18 mouse cellular contexts compared by ENCODE assay signal in the genomic region with DNA sequence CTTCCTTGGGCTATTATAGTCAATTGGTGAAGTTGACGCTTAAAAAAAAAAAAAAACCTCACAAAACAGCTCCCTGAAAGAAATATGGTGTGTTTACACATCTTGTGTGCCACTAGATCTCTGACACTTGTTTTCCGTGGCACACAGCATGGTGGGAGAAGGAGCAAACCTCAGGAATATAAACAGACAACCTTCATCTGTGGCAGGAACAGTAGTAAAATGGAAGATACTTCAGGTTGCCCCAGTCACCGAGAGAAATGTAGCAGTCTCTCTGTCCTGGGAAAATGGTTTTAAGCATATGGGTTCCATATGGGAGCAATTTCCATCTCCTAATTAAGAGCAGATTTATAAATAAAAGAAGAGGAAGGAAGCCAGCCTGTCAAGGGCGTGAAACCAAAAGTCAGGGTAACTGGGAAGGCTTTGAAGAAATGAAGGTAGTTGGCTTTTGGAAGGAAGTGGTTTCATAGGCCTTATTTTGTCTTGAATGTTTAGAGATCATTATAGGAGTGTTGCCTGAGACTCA. TPM values are rescaled to one million over a fixed set of nuclear protein-coding genes. Genes with fewer than 3 reads are reported as not detected.
DNase-seq lines count a peak whose midpoint lies in the region; ATAC-seq lines count a peak whose summit lies in the region.
"Had no signal": no experiment of that assay in that cellular context is flagged by ENCODE, and none has a peak within 500 bp of the region (broad histone marks: within the 10 kb centered on the region; RNA-seq: fewer than 3 reads in every experiment).

No protein-coding gene starts in this region.

- H3K27me3 ChIP-seq in lung, embryonic 16.5 days (ENCODE audit: control insufficient read depth, insufficient read depth, low read depth, low read length): no peaks in the 10 kb centered on the region
- 0 out of 2 replicates have a peak, but pooled peaks cover 2% of the 10 kb centered on the region for H3K27me3 ChIP-seq in limb, embryonic 11.5 days (ENCODE audit: control insufficient read depth, insufficient read depth, low read length)
- H3K27me3 ChIP-seq: limb, embryonic 15.5 days had no signal

- DNase-seq in lung, adult 18-20 months: no peak
- DNase-seq in embryo, embryonic 11.5 days (ENCODE audit: low read depth, low spot score): peak; percentile 4
- DNase-seq in limb, embryonic 11.5 days (ENCODE audit: low spot score): peak; percentile 22
- DNase-seq in cerebellum, postnatal 25 days: no peak
- no peak for DNase-seq in frontal cortex, postnatal 36 days (ENCODE audit: low spot score in 2 of 2)
- DNase-seq in heart, postnatal 25 days (ENCODE audit: low spot score): no peak
- DNase-seq: cerebellum, postnatal 14 days; gastrocnemius, postnatal 25 days; liver, postnatal 0 days; right cerebral cortex, postnatal 14 days had no signal

- H3K4me2 ChIP-seq in lung, embryonic 16.5 days (ENCODE audit: low read depth, low read length): no peak overlapping the region
- H3K4me2 ChIP-seq in limb, embryonic 11.5 days (ENCODE audit: low read depth, severe bottlenecking): no peak overlapping the region
- H3K4me2 ChIP-seq: hindbrain, embryonic 13.5 days; limb, embryonic 15.5 days had no signal

- intact Hi-C loops in heart, postnatal 25 days (cut with DNase I): no loop called here

- no peak overlapping the region for H3K9ac ChIP-seq in lung, embryonic 16.5 days (ENCODE audit: low read length)
- H3K9ac ChIP-seq in limb, embryonic 11.5 days (ENCODE audit: low read length): no peak overlapping the region
- H3K9ac ChIP-seq: hindbrain, embryonic 13.5 days; limb, embryonic 15.5 days; liver, postnatal 0 days had no signal

- H3K36me3 ChIP-seq in lung, embryonic 16.5 days (ENCODE audit: control insufficient read depth, insufficient read depth, low read length): no peaks in the 10 kb centered on the region
- H3K36me3 ChIP-seq in limb, embryonic 11.5 days (ENCODE audit: control insufficient read depth, insufficient read depth, low read length): no peaks in the 10 kb centered on the region
- H3K36me3 ChIP-seq: G1E; hindbrain, embryonic 13.5 days; limb, embryonic 15.5 days had no signal

- WGBS in lung, embryonic 16.5 days: 47% methylated on average over 4 of the region's 4 CpGs
- WGBS in limb, embryonic 11.5 days: 29% methylated on average over 4 of the region's 4 CpGs

- no peaks in the 10 kb centered on the region for H3K4me1 ChIP-seq in lung, embryonic 16.5 days (replicated peaks; ENCODE audit: control insufficient read depth, insufficient read depth, low read length)
- no peaks in the 10 kb centered on the region for H3K4me1 ChIP-seq in limb, embryonic 11.5 days (ENCODE audit: control insufficient read depth, insufficient read depth, low read length)
- H3K4me1 ChIP-seq: hindbrain, embryonic 13.5 days; limb, embryonic 15.5 days; megakaryocyte, embryonic 14.5 days had no signal

- ATAC-seq in lung, embryonic 16.5 days (ENCODE audit: low read depth): peak; percentile 34; the same call in 1 of the 2 replicates
- peak; percentile 57; the same call in 1 of the 2 replicates for ATAC-seq in limb, embryonic 11.5 days (ENCODE audit: insufficient number of reproducible peaks, low FRiP score, low TSS enrichment, low read depth)
- ATAC-seq: CD4-positive, CD25-positive, alpha-beta regulatory T cell, adult 4 months; intestine, postnatal 0 days; liver, postnatal 0 days had no signal

- H3K4me3 ChIP-seq in lung, embryonic 16.5 days (ENCODE audit: low read length): no peak overlapping the region
- H3K4me3 ChIP-seq in limb, embryonic 11.5 days (ENCODE audit: low read depth, low read length): no peak overlapping the region
- H3K4me3 ChIP-seq: hindbrain, embryonic 13.5 days; limb, embryonic 15.5 days; megakaryocyte, embryonic 14.5 days had no signal

- no peaks in the 10 kb centered on the region; the same call in 1 of the 2 replicates for H3K9me3 ChIP-seq in lung, embryonic 16.5 days (ENCODE audit: control insufficient read depth, low read length)
- H3K9me3 ChIP-seq in limb, embryonic 11.5 days (ENCODE audit: control insufficient read depth, low read length): no peaks in the 10 kb centered on the region
- H3K9me3 ChIP-seq: G1E; hindbrain, embryonic 13.5 days; limb, embryonic 15.5 days had no signal

- H3K27ac ChIP-seq in lung, embryonic 16.5 days (ENCODE audit: low read length): peak overlapping the region; percentile 36
- peak overlapping the region; percentile 50 for H3K27ac ChIP-seq in limb, embryonic 11.5 days (replicated peaks; ENCODE audit: low read depth, low read length)
- H3K27ac ChIP-seq: hindbrain, embryonic 13.5 days; kidney, postnatal 0 days; limb, embryonic 15.5 days had no signal

RNA-seq across cellular contexts. Expression of gene Vegfd, which starts 49.7 kb away (rescaled TPM):
- 56.4 and 58.4 TPM in 2 replicates for polyA plus RNA-seq in lung, embryonic 16.5 days (2015; fragmentation: Nextera tagmentation; extraction: Ambion mirVana)
- polyA plus RNA-seq in limb, embryonic 11.5 days (2014; fragmentation: Nextera tagmentation; extraction: Ambion mirVana): 4.9 and 5.4 TPM in 2 replicates
- total RNA-seq in heart, postnatal 25 days (2021): 1 to 10 TPM; 1.3 to 1.7 TPM
- polyA plus RNA-seq: CD4-positive, CD25-positive, alpha-beta regulatory T cell, adult 4 months; G1E had no signal

RNA-seq across cellular contexts. Expression of gene Pir, which starts 54.3 kb away (rescaled TPM):
- polyA plus RNA-seq in lung, embryonic 16.5 days (2015; fragmentation: Nextera tagmentation; extraction: Ambion mirVana): 17.1 and 17.7 TPM in 2 replicates
- polyA plus RNA-seq in limb, embryonic 11.5 days (2014; fragmentation: Nextera tagmentation; extraction: Ambion mirVana): 9.5 and 10.3 TPM in 2 replicates
- 1 to 10 TPM; 3.4 to 3.6 TPM for total RNA-seq in heart, postnatal 25 days (2021)
- polyA plus RNA-seq: CD4-positive, CD25-positive, alpha-beta regulatory T cell, adult 4 months; G1E had no signal

Comparison
In these comparisons a context has a peak if more than half of its experiments do, and no peak if none do; other contexts are left out.
1. DNase-seq: peak in embryo, embryonic 11.5 days (single experiment) and limb, embryonic 11.5 days (single experiment); none in lung, adult 18-20 months (0 of 2), cerebellum, postnatal 25 days (0 of 2), frontal cortex, postnatal 36 days (0 of 2) and heart, postnatal 25 days (single experiment).